Mouse (Mus musculus) cerebral cortex, adult 2 months (tissue): ENCODE data around the gene Plcb1.

Experiments used
- WGBS: fragments of 180-500 bp; shearing (Covaris S2); methylation state at CpG from one replicate; pipeline ENCODE4 v1.1.7; 2018; 5-methylcytosine and 5-hydroxymethylcytosine counted together

The Plcb1 gene

GRCm38 (mm10) chr2:135328756-135329155 lies 542.9 kb downstream of the Plcb1 start:
- WGBS, result 2% methylated on average over 2 of the region's 2 CpGs

DNA sequence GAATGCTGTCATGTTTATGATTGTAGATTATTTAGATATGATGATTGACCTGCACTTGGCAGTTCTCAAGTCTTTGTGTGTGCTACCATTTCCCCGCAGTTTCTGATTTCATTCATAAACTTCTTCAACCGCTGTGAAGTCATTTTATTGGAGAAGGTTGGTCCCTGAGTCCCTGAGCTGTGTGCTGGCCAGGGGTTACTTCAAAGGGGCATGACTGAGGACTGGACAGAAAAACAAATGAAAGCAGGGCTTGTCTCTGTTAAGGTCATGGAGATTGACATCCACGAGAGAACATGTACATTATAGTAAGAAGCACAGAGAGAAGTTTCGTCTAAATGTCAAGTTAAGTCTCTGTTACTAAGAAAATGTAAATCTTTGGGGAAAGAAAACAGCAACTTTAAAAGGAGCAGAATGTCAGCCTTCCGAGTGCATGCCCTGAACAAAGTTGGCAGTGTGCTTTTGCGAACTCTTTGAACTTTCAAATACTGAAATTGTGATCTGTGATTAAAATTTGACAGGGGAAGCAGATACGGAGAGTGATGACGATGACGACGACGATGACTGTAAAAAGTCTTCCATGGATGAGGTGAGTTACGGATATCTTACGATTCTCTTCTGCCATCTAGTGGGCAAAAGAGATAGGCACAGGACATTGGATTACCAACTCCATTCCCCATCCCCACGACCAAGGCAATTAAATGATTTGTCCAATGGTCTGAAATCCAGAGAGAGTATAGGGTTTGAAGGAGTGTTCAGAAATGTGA lies 544.1 kb downstream of the Plcb1 start:
- WGBS, result 9% methylated on average over 14 of the region's 14 CpGs

DNA sequence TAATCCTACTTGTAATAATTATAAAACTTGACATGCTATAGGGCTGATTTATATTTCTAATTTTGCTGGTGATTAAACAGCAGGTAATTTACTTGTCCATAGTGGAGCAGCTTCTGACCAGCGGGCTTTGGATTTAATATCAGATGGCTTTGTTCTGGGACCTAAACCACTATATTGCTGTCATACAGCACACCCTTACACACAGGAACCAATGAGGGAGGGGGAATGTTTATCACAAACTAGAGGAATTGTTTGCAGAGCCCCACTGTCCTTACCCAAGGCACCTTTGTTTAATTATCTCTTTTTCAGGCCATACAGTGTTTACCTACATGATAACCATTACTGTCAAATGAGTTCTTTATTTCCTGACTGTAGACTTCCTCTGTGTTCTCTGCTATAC lies 546.0 kb downstream of the Plcb1 start:
- WGBS, result 91% methylated on average over 1 of the region's 1 CpGs

DNA sequence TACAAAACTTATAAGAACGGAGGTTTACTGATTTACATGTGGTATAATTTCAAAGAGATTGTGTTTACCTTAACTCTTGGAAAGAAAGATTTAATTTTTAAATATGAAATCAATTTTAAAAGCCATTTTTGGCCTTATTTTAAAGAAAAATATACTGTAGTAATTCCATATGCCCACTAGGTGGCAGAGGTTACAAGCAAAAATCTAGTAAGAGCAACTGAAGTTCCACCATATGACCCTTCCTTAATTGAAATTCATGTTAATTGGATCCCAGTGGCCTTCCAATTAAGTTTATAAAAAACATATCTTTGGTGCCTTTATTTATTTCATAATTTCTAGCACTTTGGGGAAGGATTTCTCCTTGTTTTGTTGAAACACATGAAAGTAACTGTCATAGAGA lies 570.4 kb downstream of the Plcb1 start:
- WGBS, result 26% methylated on average over 1 of the region's 1 CpGs

GRCm38 (mm10) chr2:135361798-135362197 lies 575.9 kb downstream of the Plcb1 start:
- WGBS, result 12% methylated on average over 1 of the region's 1 CpGs

- WGBS, result 90% methylated on average over 5 of the region's 5 CpGs
Observed at GRCm38 (mm10) chr2:135362948-135363347, 577.1 kb downstream of the Plcb1 start.

DNA sequence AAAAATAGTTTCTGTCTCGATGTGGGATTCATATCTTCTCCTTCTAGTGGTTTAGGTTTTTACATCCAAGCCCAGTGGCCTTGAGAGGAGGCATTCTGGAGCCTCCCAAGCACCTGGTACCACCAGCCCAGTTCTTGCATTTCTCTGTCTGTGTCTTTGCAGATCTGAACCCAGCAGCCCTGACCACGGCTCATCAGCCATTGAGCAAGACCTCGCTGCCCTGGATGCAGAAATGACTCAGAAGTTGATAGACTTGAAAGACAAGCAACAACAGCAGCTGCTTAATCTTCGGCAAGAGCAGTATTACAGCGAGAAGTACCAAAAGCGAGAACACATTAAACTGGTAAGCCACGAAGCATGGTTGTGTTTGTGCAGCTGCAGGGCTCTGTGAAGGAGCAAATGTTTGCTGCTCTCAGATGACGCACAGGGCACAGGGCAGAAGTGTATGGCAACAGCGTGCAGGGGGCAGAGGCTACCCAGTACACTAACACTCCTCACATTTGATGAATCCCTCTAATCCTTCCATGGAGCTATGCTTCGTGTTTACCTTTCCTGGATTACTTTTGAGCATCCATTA lies 584.5 kb downstream of the Plcb1 start:
- 80% methylated on average over 10 of the region's 10 CpGs for WGBS

DNA sequence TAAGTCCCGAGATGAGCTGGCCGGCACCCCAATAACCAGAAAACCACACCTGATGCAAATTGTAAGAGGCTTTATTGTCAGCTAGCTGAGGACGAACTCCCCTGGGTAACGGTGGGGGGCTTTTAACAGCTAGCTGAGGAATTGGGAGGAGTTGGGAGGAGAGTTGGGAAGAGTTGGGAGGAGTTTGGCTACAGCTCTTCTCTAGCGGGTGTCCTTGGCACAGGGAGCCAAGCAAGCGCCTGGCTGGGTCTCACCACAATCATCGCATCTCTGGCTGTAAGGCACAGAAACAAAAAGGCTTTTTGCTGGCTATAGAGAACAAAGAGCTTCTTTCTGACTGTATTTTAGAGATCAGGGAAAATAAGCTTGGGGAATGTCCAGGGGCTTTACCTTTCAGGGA lies 594.9 kb downstream of the Plcb1 start:
- WGBS, result 41% methylated on average over 7 of the region's 7 CpGs

DNA sequence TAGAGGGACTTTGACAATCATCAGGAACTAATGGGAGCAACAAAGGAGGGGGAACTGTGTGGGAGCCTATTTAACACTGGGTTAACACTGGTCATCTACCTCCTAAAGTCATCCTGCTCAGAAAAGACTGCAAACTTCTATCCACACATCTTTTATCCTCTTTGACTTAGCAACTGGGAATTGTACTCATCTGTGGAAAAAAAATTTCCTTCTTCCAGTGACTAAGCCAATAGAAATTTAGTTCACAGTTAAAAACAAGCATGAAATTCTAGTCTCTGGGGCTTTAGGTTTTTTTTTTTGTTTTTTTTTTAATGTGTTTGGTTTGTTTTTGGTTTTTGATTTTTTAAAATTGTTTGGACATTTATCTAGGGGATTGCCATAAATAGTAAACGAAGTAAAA lies 595.5 kb downstream of the Plcb1 start:
- 66% methylated on average over 1 of the region's 1 CpGs for WGBS

GRCm38 (mm10) chr2:135387990-135388389 lies 602.1 kb downstream of the Plcb1 start:
- WGBS, result 62% methylated on average over 9 of the region's 9 CpGs

GRCm38 (mm10) chr2:135394698-135395097 lies 608.8 kb downstream of the Plcb1 start:
- 93% methylated on average over 3 of the region's 3 CpGs for WGBS

DNA sequence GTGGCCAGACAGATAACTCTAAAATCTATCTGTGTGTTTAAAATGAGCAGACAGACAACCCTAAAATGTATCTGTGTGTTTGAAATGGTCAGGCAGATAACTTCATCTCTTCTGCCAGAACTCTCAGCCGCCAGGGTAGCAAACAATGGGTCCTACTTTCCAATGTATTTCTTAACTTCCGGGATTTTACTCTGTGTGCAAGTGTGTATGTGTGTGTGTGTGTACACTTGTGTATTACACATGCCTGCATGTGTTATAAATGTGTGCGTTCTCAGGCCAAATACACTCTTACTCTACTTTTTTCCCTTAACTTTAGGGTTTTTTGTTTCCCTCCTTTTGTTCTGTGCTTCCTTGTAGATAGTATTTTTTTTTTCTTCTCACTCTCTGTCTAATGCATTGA lies 610.5 kb downstream of the Plcb1 start:
- WGBS, result 93% methylated on average over 3 of the region's 3 CpGs

- WGBS, result 92% methylated on average over 2 of the region's 2 CpGs
Observed at GRCm38 (mm10) chr2:135397970-135398369, 612.1 kb downstream of the Plcb1 start.

GRCm38 (mm10) chr2:135399760-135400159 lies 613.9 kb downstream of the Plcb1 start:
- 91% methylated on average over 6 of the region's 6 CpGs for WGBS

DNA sequence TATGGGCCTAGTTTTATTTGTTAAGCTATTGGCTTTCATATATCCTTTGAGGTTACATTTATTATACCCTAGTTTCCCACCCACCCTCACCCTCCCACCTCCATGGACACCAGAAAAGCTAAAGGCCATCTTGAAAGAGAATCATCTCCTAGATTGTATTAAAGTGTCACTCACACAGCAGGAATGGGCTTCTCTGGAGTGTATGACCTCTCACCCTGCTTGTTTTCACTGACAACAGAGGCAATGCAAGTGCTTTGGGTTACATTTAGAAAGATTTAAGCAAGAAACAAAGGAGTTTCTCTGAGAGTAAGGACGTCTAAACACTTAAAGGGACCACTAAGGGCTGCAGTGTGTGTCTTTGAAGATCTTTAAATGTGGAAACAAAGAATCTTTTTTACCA lies 617.0 kb downstream of the Plcb1 start:
- WGBS, result 74% methylated on average over 1 of the region's 1 CpGs

DNA sequence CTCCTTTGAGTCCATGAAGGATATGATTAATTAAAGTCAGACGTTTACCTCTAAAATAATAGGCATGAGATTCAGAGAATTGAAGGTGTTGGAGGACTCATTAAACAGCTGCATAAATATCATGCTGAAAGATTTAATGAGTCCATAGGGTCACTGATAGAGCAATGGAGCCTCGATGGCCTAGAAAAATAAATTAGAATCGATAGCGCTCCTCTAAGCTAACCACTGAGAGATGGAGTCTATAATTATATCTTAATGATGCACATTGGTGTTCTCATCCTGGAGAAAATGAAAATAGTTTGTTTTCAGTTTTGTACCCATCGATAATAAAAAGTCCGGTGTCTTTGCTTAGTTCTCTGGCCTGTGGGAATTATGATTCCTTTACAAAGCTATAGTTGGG lies 617.5 kb downstream of the Plcb1 start:
- 75% methylated on average over 6 of the region's 6 CpGs for WGBS

- WGBS, result 85% methylated on average over 1 of the region's 1 CpGs
Observed at GRCm38 (mm10) chr2:135404095-135404494, 618.2 kb downstream of the Plcb1 start.

- 75% methylated on average over 5 of the region's 5 CpGs for WGBS
Observed at GRCm38 (mm10) chr2:135409418-135410097, 623.7 kb downstream of the Plcb1 start.

DNA sequence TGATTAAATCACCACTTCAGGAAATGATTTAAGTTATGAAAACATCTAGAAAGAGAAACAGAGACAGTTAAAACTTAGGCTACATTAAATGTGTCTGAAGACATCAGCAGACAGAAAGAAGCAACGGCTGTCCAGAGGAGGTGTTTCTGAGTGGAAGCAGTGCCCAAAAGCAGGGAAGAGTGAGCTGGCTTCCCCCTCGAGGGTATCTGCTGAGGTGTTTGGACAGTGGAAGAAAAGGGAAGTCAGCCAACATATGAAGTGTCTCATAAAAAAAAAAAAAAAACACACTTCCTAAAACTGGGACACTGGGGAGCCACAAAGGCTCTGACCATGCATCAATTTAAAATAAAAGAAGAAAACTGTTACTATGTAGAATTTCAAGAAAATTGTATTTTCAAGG lies 625.8 kb downstream of the Plcb1 start:
- 44% methylated on average over 2 of the region's 2 CpGs for WGBS

DNA sequence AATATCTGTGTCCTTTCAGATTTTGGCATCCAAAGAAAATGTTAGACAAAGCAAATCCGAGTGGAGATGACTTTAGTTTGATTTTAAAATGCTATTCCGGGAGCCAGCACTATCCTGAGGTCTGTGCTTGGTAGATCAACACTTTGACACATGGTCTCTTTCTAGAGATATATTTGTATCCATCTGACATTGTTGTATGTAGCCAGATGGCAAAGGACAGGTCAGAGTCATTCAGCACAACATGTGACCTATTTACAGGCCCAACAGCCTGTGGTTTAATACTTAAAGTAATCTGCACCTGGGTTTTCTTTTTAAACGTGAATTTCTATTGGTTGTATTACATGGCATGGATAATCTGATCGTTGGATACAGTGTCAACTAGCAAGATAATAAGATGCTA lies 629.3 kb downstream of the Plcb1 start:
- WGBS, result 71% methylated on average over 4 of the region's 4 CpGs

GRCm38 (mm10) chr2:135419301-135419700 lies 633.4 kb downstream of the Plcb1 start:
- 46% methylated on average over 5 of the region's 5 CpGs for WGBS

DNA sequence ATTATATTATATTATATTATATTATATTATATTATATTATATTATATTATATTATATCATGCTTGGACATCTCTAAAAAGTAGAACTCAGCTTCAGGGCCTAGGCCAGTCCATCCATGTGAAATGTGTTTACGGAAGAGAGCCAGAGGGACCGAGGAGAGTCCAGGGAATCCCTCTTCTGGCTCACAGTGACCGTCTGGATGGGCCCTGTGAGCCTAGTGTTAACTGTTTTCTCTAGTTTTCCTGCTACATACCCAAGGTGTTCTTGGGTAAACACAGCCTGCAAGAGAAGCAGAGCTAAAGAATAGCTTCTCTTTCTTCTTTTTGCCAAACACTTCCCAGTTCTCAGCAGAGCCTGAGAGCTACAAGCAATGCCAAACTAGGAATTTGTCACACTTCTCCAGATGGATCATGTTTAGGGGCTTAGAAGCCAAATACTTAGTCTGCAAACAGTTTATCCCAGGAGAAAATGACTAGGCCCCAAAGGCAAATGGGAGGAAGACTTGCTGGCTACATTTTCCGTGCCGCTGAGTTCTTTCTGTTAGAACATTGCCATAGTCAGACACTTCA lies 649.2 kb downstream of the Plcb1 start:
- 73% methylated on average over 5 of the region's 5 CpGs for WGBS

- 80% methylated on average over 3 of the region's 3 CpGs for WGBS
Observed at GRCm38 (mm10) chr2:135439034-135439433, 653.2 kb downstream of the Plcb1 start.
